Mouse (Mus musculus) heart, adult 2 months (tissue): ENCODE measurements at regions not wholly inside any gene's neighbourhood (a gene's known extent, or its start where the extent isn't known, plus 50 kb on each side); places are given as distances from the start of the nearest gene placed in this dataset.
A peak's percentile ranks its signal among the peaks of the same experiment; 100 is the strongest.

Experiments used
- DNase-seq, 2 experiments: peaks; one replicate each; pipeline ENCODE4 v3.0.0; 2021
- H3K27ac ChIP-seq: fragments of 200-600 bp; 2 replicates; pipeline ENCODE4 v1.8.1; 2022
- H3K27me3 ChIP-seq: fragments of 200-500 bp; 2 replicates; pipeline ENCODE4 v1.6.1; 2012; ENCODE audit warnings: mild to moderate bottlenecking, low read length, inconsistent platforms, mixed read lengths; ENCODE audit not compliant: control insufficient read depth, insufficient read depth
- H3K36me3 ChIP-seq: fragments of 200-500 bp; 2 replicates; pipeline ENCODE4 v1.6.1; 2012; ENCODE audit warnings: low read length, inconsistent platforms; ENCODE audit not compliant: control insufficient read depth, insufficient read depth
- H3K4me1 ChIP-seq: fragments of 200-500 bp; 2 replicates; pipeline ENCODE4 v1.6.1; 2011; ENCODE audit warnings: low read length; ENCODE audit not compliant: control insufficient read depth, insufficient read depth
- H3K4me3 ChIP-seq: fragments of 200-600 bp; 2 replicates; pipeline ENCODE4 v1.8.1; 2022
- H3K79me2 ChIP-seq: fragments of 200-500 bp; replicated peaks from 2 replicates; pipeline ENCODE4 v1.6.1; 2012; ENCODE audit warnings: mild to moderate bottlenecking, inconsistent platforms, low read length, moderate library complexity, mixed read lengths; ENCODE audit not compliant: control insufficient read depth, insufficient read depth
- H3K9ac ChIP-seq: fragments of 200-500 bp; 2 replicates; pipeline ENCODE4 v1.6.1; 2012; ENCODE audit warnings: low read depth, mild to moderate bottlenecking, control low read depth, inconsistent platforms, low read length, mixed read lengths
- CTCF ChIP-seq: fragments of 200-600 bp; IDR thresholded peaks from 2 replicates; pipeline ENCODE4 v1.8.1; 2022; ENCODE audit warnings: antibody characterized with exemption, mild to moderate bottlenecking, moderate library complexity
- EP300 ChIP-seq: fragments of 200-500 bp; IDR thresholded peaks from 2 replicates; pipeline ENCODE4 v1.6.1; 2011; ENCODE audit warnings: low read depth, low read length, control low read depth; ENCODE audit not compliant: insufficient read depth
- POLR2A ChIP-seq: fragments of 200-500 bp; IDR thresholded peaks from 2 replicates; pipeline ENCODE4 v1.6.1; 2011; ENCODE audit warnings: mild to moderate bottlenecking, low read depth, low read length, control low read depth; ENCODE audit not compliant: insufficient read depth
- WGBS: fragments of 180-500 bp; shearing (Covaris S2); methylation state at CpG from one replicate; pipeline ENCODE4 v1.1.7; 2018; 5-methylcytosine and 5-hydroxymethylcytosine counted together
- intact Hi-C: fragments of 180-260 bp; cut with DNase I; formaldehyde crosslinking; loops from one replicate; pipeline ENCODE4 v1.15.1; 2025

GRCm38 (mm10) chr2:129883417-129883816, 83.1 kb downstream of the Stk35 start:
- no peaks in the 10 kb centered on the region for H3K79me2 ChIP-seq
- DNase-seq: no peak
- H3K36me3 ChIP-seq: no peaks in the 10 kb centered on the region
- WGBS: 58% methylated on average over 6 of the region's 6 CpGs
- H3K9ac ChIP-seq: no peak overlapping the region
- no peak overlapping the region for H3K27ac ChIP-seq
- TF ChIP-seq POLR2A (no peak), EP300 (no peak), CTCF (no peak)
- no peaks in the 10 kb centered on the region for H3K4me1 ChIP-seq
- no peak overlapping the region for H3K4me3 ChIP-seq
- H3K27me3 ChIP-seq: no peaks in the 10 kb centered on the region
- intact Hi-C loops: loop anchor here (5.0 kb wide), 1 partner anchor 284 kb away; no protein-coding TSS in a partner anchor

GRCm38 (mm10) chr2:129884316-129884715, 84.0 kb downstream of the Stk35 start:
- Histone ChIP-seq H3K79me2 (no peaks in the 10 kb centered on the region), H3K36me3 (no peaks in the 10 kb centered on the region), H3K4me3 (no peak overlapping the region), H3K4me1 (no peaks in the 10 kb centered on the region), H3K27ac (no peak overlapping the region), H3K27me3 (no peaks in the 10 kb centered on the region), H3K9ac (no peak overlapping the region)
- WGBS: 89% methylated on average over 3 of the region's 3 CpGs
- intact Hi-C loops: loop anchor here (5.0 kb wide), 1 partner anchor 283 kb away; no protein-coding TSS in a partner anchor
- TF ChIP-seq EP300: no peak
- TF ChIP-seq POLR2A: no peak
- TF ChIP-seq CTCF: no peak
- DNase-seq: no peak

- H3K27me3 ChIP-seq: no peaks in the 10 kb centered on the region
- intact Hi-C loops: no loop called here
- no peaks in the 10 kb centered on the region for H3K4me1 ChIP-seq
- no peaks in the 10 kb centered on the region for H3K36me3 ChIP-seq
- peak overlapping the region; percentile 30; the same call in 1 of the 2 replicates for H3K27ac ChIP-seq
- WGBS: 78% methylated on average over 7 of the region's 7 CpGs
- peak; percentile 37 to 50 for DNase-seq
- no peak overlapping the region for H3K4me3 ChIP-seq
- no peak for TF ChIP-seq POLR2A
- TF ChIP-seq CTCF: no peak
- no peak for TF ChIP-seq EP300
- H3K9ac ChIP-seq: no peak overlapping the region
- no peaks in the 10 kb centered on the region for H3K79me2 ChIP-seq
Observed at GRCm38 (mm10) chr2:129885536-129885935, 85.2 kb downstream of the Stk35 start.

- no peaks in the 10 kb centered on the region for H3K27me3 ChIP-seq
- H3K4me3 ChIP-seq: 0 out of 2 replicates have a peak overlapping the region, but pooled peaks have one; percentile 5
- H3K4me1 ChIP-seq: peaks cover 4% of the 10 kb centered on the region
- no peaks in the 10 kb centered on the region for H3K79me2 ChIP-seq
- peak overlapping the region; percentile 26; the same call in 1 of the 2 replicates for H3K27ac ChIP-seq
- TF ChIP-seq POLR2A (no peak), CTCF (no peak), EP300 (no peak)
- no peak overlapping the region for H3K9ac ChIP-seq
- H3K36me3 ChIP-seq: peaks cover 2% of the 10 kb centered on the region; the same call in 1 of the 2 replicates
- 37% methylated on average over 7 of the region's 7 CpGs for WGBS
- intact Hi-C loops: no loop called here
- DNase-seq: peak in 1 of 2 experiments; percentile 58
Observed at GRCm38 (mm10) chr2:129893231-129893630, 92.9 kb downstream of the Stk35 start.

GRCm38 (mm10) chr2:129893832-129894231, 93.5 kb downstream of the Stk35 start:
- Histone ChIP-seq H3K27me3 (no peaks in the 10 kb centered on the region), H3K36me3 (peaks cover 2% of the 10 kb centered on the region; the same call in 1 of the 2 replicates), H3K4me3 (no peak overlapping the region), H3K79me2 (no peaks in the 10 kb centered on the region), H3K9ac (no peak overlapping the region), H3K4me1 (peaks cover 4% of the 10 kb centered on the region), H3K27ac (peak overlapping the region; percentile 26; the same call in 1 of the 2 replicates)
- WGBS: 82% methylated on average over 5 of the region's 5 CpGs
- TF ChIP-seq EP300 (no peak), POLR2A (no peak), CTCF (no peak)
- no peak for DNase-seq
- intact Hi-C loops: no loop called here

- Histone ChIP-seq H3K36me3 (peaks cover 2% of the 10 kb centered on the region; the same call in 1 of the 2 replicates), H3K79me2 (no peaks in the 10 kb centered on the region), H3K9ac (no peak overlapping the region), H3K4me1 (peaks cover 4% of the 10 kb centered on the region), H3K27me3 (no peaks in the 10 kb centered on the region), H3K4me3 (no peak overlapping the region), H3K27ac (no peak overlapping the region)
- intact Hi-C loops: no loop called here
- DNase-seq: no peak
- no peak for TF ChIP-seq CTCF
- no peak for TF ChIP-seq POLR2A
- TF ChIP-seq EP300: no peak
- 81% methylated on average over 8 of the region's 8 CpGs for WGBS
Observed at GRCm38 (mm10) chr2:129894906-129895305, 94.6 kb downstream of the Stk35 start.
